Mouse (Mus musculus): ENCODE measurements at regions not wholly inside any gene's neighbourhood (a gene's known extent, or its start where the extent isn't known, plus 50 kb on each side); places are given as distances from the start of the nearest gene placed in this dataset.

DNA sequence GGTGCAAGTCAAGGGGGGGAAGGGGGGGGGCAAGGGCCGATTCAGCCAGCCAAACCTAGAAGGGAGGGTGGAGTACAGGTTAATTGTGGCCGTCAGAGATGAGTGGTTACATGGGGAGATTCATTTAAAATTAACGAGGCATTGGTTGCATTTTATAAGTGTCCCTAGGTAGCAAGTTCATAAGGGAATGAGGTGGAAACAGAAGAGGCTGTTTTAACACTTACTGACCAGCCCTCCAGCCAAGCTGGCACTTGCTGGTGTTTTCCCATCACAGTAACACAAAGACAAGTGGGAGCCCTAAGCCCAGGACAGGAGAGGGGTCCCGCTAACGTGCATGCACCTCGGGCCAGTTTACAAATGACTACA lies 309.1 kb upstream of the Jarid2 start:
- TF ChIP-seq CTCF (IDR thresholded peaks at IDR 0.05; ENCODE audit: low read depth) (no peak), EP300 (IDR thresholded peaks at IDR 0.05; ENCODE audit: low read depth) (no peak)
